Mouse (Mus musculus) kidney, adult 8-10 months (tissue): ENCODE data around the gene Armc2.
A peak's percentile ranks its signal among the peaks of the same experiment; 100 is the strongest.

Source experiments
- DNase-seq, 2 experiments: peaks; one replicate each; pipeline ENCODE4 v3.0.0; 2022

Gene Armc2

GRCm38 (mm10) chr10:41901456-41901855 is 116.8 kb downstream of the Armc2 start:
- no peak for DNase-seq

GRCm38 (mm10) chr10:41896865-41897264 is 121.4 kb downstream of the Armc2 start:
- no peak for DNase-seq

GRCm38 (mm10) chr10:41896425-41896824 is 121.8 kb downstream of the Armc2 start:
- no peak for DNase-seq

GRCm38 (mm10) chr10:41893433-41894411 is 124.5 kb downstream of the Armc2 start:
- peak in 1 of 2 experiments; percentile 44 for DNase-seq

- no peak for DNase-seq
Observed at GRCm38 (mm10) chr10:41891312-41891711, 126.9 kb downstream of the Armc2 start.

GRCm38 (mm10) chr10:41890537-41890936 is 127.7 kb downstream of the Armc2 start:
- DNase-seq = no peak

GRCm38 (mm10) chr10:41889566-41889965 is 128.7 kb downstream of the Armc2 start:
- DNase-seq = no peak

GRCm38 (mm10) chr10:41888365-41888941 is 129.8 kb downstream of the Armc2 start:
- DNase-seq = no peak

- peak; percentile 87 to 89 for DNase-seq
Observed at GRCm38 (mm10) chr10:41887080-41887821, 131.0 kb downstream of the Armc2 start.

GRCm38 (mm10) chr10:41883741-41884575 is 134.3 kb downstream of the Armc2 start:
- DNase-seq = peak in 1 of 2 experiments; percentile 36

GRCm38 (mm10) chr10:41881438-41881837 is 136.8 kb downstream of the Armc2 start:
- no peak for DNase-seq

GRCm38 (mm10) chr10:41880777-41881176 is 137.5 kb downstream of the Armc2 start:
- DNase-seq = no peak

GRCm38 (mm10) chr10:41880206-41880605 is 138.0 kb downstream of the Armc2 start:
- DNase-seq = no peak

GRCm38 (mm10) chr10:41879675-41880074 is 138.6 kb downstream of the Armc2 start:
- DNase-seq = no peak

- DNase-seq = no peak
Observed at GRCm38 (mm10) chr10:41878344-41878743, 139.9 kb downstream of the Armc2 start.

- no peak for DNase-seq
Observed at GRCm38 (mm10) chr10:41875624-41876023, 142.6 kb downstream of the Armc2 start.

GRCm38 (mm10) chr10:41871564-41871963 is 146.7 kb downstream of the Armc2 start:
- no peak for DNase-seq

GRCm38 (mm10) chr10:41870101-41870500 is 148.1 kb downstream of the Armc2 start:
- no peak for DNase-seq

GRCm38 (mm10) chr10:41867956-41868355 is 150.3 kb downstream of the Armc2 start:
- no peak for DNase-seq

GRCm38 (mm10) chr10:41866838-41867154 is 151.4 kb downstream of the Armc2 start:
- DNase-seq = no peak

- DNase-seq = no peak
Observed at GRCm38 (mm10) chr10:41866069-41866837, 152.0 kb downstream of the Armc2 start.
